ENCODE assay signal across 9 mouse cellular contexts in genomic region chr4:13565436-13565835, GRCm38 (mm10).
A peak's percentile ranks its signal among the peaks of the same experiment; 100 is the strongest.
DNase-seq lines count a peak whose midpoint lies in the region; ATAC-seq and TF ChIP-seq lines count a peak whose summit lies in the region.
"Had no signal": no experiment of that assay in that cellular context is flagged by ENCODE, and none has a peak within 500 bp of the region (broad histone marks: within the 10 kb centered on the region; RNA-seq: fewer than 3 reads in every experiment).

No protein-coding gene starts in this region.

- peak overlapping the region; percentile 24; the same call in 1 of the 2 replicates for H3K4me3 ChIP-seq in hindbrain, embryonic 14.5 days (replicated peaks; ENCODE audit: low read length)
- H3K4me3 ChIP-seq in neural tube, embryonic 13.5 days, result peak overlapping the region; percentile 25
- H3K4me3 ChIP-seq: liver, embryonic 15.5 days had no signal

- TF ChIP-seq POLR2A in brain, embryonic 14.5 days (IDR thresholded peaks at IDR 0.05; ENCODE audit: borderline replicate concordance, extremely low read depth, insufficient read depth, insufficient read length, poor library complexity, severe bottlenecking), result no peak

- H3K4me1 ChIP-seq in hindbrain, embryonic 14.5 days (replicated peaks; ENCODE audit: control insufficient read depth, insufficient read depth, low read length), result peaks cover 9% of the 10 kb centered on the region
- H3K4me1 ChIP-seq in neural tube, embryonic 13.5 days (replicated peaks), result peaks cover 12% of the 10 kb centered on the region
- H3K4me1 ChIP-seq: liver, embryonic 15.5 days had no signal

- H3K9ac ChIP-seq in hindbrain, embryonic 14.5 days, result peak overlapping the region; percentile 53; the same call in 1 of the 2 replicates
- H3K9ac ChIP-seq in neural tube, embryonic 13.5 days, result peak overlapping the region; percentile 55; the same call in 1 of the 2 replicates
- H3K9ac ChIP-seq: heart, embryonic 15.5 days; liver, embryonic 15.5 days had no signal

- 0 out of 2 replicates have a peak, but pooled peaks have one; percentile 53 for ATAC-seq in hindbrain, embryonic 14.5 days (ENCODE audit: low FRiP score)
- peak; percentile 40; the same call in 1 of the 2 replicates for ATAC-seq in neural tube, embryonic 13.5 days (ENCODE audit: low read depth)
- no peak for ATAC-seq in erythroid progenitor cell, adult 5-6 weeks (replicated peaks; ENCODE audit: low FRiP score, poor library complexity, severe bottlenecking)

- H3K27me3 ChIP-seq in hindbrain, embryonic 14.5 days (ENCODE audit: control insufficient read depth, insufficient read depth, low read length), result no peaks in the 10 kb centered on the region
- H3K27me3 ChIP-seq in neural tube, embryonic 13.5 days, result no peaks in the 10 kb centered on the region

- H3K4me2 ChIP-seq in hindbrain, embryonic 14.5 days (replicated peaks), result peak overlapping the region; percentile 51
- peak overlapping the region; percentile 56 for H3K4me2 ChIP-seq in neural tube, embryonic 13.5 days
- H3K4me2 ChIP-seq: liver, embryonic 15.5 days had no signal

- 8% methylated on average over 9 of the region's 9 CpGs for WGBS in hindbrain, embryonic 14.5 days
- WGBS in neural tube, embryonic 13.5 days, result 1% methylated on average over 9 of the region's 9 CpGs

- H3K9me3 ChIP-seq in hindbrain, embryonic 14.5 days (ENCODE audit: control insufficient read depth, low read length), result no peaks in the 10 kb centered on the region
- 0 out of 2 replicates have a peak, but pooled peaks cover 4% of the 10 kb centered on the region for H3K9me3 ChIP-seq in neural tube, embryonic 13.5 days
- H3K9me3 ChIP-seq: heart, embryonic 15.5 days; liver, embryonic 15.5 days had no signal

- no peak for TF ChIP-seq CTCF in brain, embryonic 14.5 days (IDR thresholded peaks at IDR 0.05; ENCODE audit: borderline replicate concordance, extremely low read depth, insufficient read depth, insufficient read length)

- DNase-seq in kidney, postnatal 10 days, result peak; percentile 12
- DNase-seq in kidney, adult 11 months, result no peak
- peak; percentile 91 for DNase-seq in brain, embryonic 14.5 days (ENCODE audit: low read depth)
- peak; percentile 55 for DNase-seq in hindbrain, embryonic 14.5 days (ENCODE audit: low spot score)
- no peak for DNase-seq in gastrocnemius, adult 18-20 months (ENCODE audit: low spot score)

- no peaks in the 10 kb centered on the region for H3K36me3 ChIP-seq in hindbrain, embryonic 14.5 days (replicated peaks; ENCODE audit: control insufficient read depth, insufficient read depth)
- H3K36me3 ChIP-seq in neural tube, embryonic 13.5 days, result no peaks in the 10 kb centered on the region
- H3K36me3 ChIP-seq: heart, embryonic 15.5 days; liver, embryonic 15.5 days had no signal

- peak overlapping the region; percentile 76; the same call in 1 of the 2 replicates for H3K27ac ChIP-seq in hindbrain, embryonic 14.5 days
- 0 out of 2 replicates have a peak overlapping the region, but pooled peaks have one; percentile 53 for H3K27ac ChIP-seq in neural tube, embryonic 13.5 days (replicated peaks)
- H3K27ac ChIP-seq: heart, embryonic 15.5 days; liver, embryonic 15.5 days had no signal

Comparison
In these comparisons a context has a peak if more than half of its experiments do, and no peak if none do; other contexts are left out.
1. DNase-seq: peak in kidney, postnatal 10 days (single experiment), brain, embryonic 14.5 days (single experiment) and hindbrain, embryonic 14.5 days (single experiment); none in kidney, adult 11 months (single experiment) and gastrocnemius, adult 18-20 months (single experiment).